Mouse (Mus musculus) liver, embryonic 13.5 days (tissue): ENCODE results near the gene Pkhd1. TPM values are rescaled to one million over a fixed set of nuclear protein-coding genes. Genes with fewer than 3 reads are reported as not detected.

Source experiments
- ATAC-seq: fragments of 200-750 bp; cut with Nextera tagmentation; 2 replicates; pipeline ENCODE4 v1.8.0; 2017; ENCODE audit warnings: low read depth, mild to moderate bottlenecking, moderate number of reproducible peaks, moderate library complexity
- DNase-seq: peaks from one replicate; pipeline ENCODE4 v3.0.0; 2022
- H3K27ac ChIP-seq: fragments of 300-500 bp; sonication (generic); 2 replicates; pipeline ENCODE4 v1.5.1; 2015; ENCODE audit warnings: moderate library complexity, mild to moderate bottlenecking, inconsistent platforms
- H3K27me3 ChIP-seq: fragments of 300-500 bp; sonication (generic); 2 replicates; pipeline ENCODE4 v1.6.1; 2015; ENCODE audit warnings: mild to moderate bottlenecking, inconsistent platforms
- H3K36me3 ChIP-seq: fragments of 300-500 bp; sonication (generic); 2 replicates; pipeline ENCODE4 v1.6.1; 2015; ENCODE audit warnings: mild to moderate bottlenecking, inconsistent platforms
- H3K4me1 ChIP-seq: fragments of 300-500 bp; sonication (generic); replicated peaks from 2 replicates; pipeline ENCODE4 v1.6.1; 2015; ENCODE audit warnings: inconsistent platforms
- H3K4me2 ChIP-seq: fragments of 300-500 bp; sonication (generic); 2 replicates; pipeline ENCODE4 v1.6.1; 2015; ENCODE audit warnings: inconsistent platforms, mild to moderate bottlenecking, moderate library complexity
- H3K4me3 ChIP-seq: fragments of 300-500 bp; sonication (generic); replicated peaks from 2 replicates; pipeline ENCODE4 v1.5.1; 2015; ENCODE audit warnings: mild to moderate bottlenecking, inconsistent platforms
- H3K9ac ChIP-seq: fragments of 300-500 bp; sonication (generic); 2 replicates; pipeline ENCODE4 v1.6.1; 2015; ENCODE audit warnings: mild to moderate bottlenecking, inconsistent platforms
- H3K9me3 ChIP-seq: fragments of 300-500 bp; sonication (generic); replicated peaks from 2 replicates; pipeline ENCODE4 v1.6.1; 2016; ENCODE audit warnings: inconsistent platforms
- WGBS: fragments of 180-500 bp; shearing (Covaris S2); methylation state at CpG from one replicate; pipeline ENCODE4 v1.1.7; 2015; ENCODE audit not compliant: insufficient replicate concordance; 5-methylcytosine and 5-hydroxymethylcytosine counted together
- polyA plus RNA-seq: library from polyadenylated mRNA; unstranded; fragments of >200 nt; fragmentation: Nextera tagmentation; extraction: Ambion mirVana; gene quantifications from 2 replicates; pipeline ENCODE4 v1.2.1, GENCODE M21; 2015

Pkhd1 gene
- polyA plus RNA-seq, 1 experiment from 2014 or later, result 0.10 TPM

GRCm38 (mm10) chr1:20409411-20409967, 208.4 kb downstream of the Pkhd1 start:
- 37% methylated on average over 5 of the region's 5 CpGs for WGBS
- Histone ChIP-seq H3K27me3 (no peaks in the 10 kb centered on the region), H3K4me1 (no peaks in the 10 kb centered on the region), H3K4me3 (no peak overlapping the region), H3K4me2 (no peak overlapping the region), H3K9me3 (0 out of 2 replicates have a peak, but pooled peaks cover 4% of the 10 kb centered on the region), H3K36me3 (no peaks in the 10 kb centered on the region), H3K9ac (no peak overlapping the region), H3K27ac (no peak overlapping the region)
- DNase-seq (no peak), ATAC-seq (no peak)

- Histone ChIP-seq H3K27me3 (no peaks in the 10 kb centered on the region), H3K4me1 (no peaks in the 10 kb centered on the region), H3K9me3 (no peaks in the 10 kb centered on the region), H3K4me3 (no peak overlapping the region), H3K4me2 (no peak overlapping the region), H3K9ac (no peak overlapping the region), H3K27ac (no peak overlapping the region), H3K36me3 (no peaks in the 10 kb centered on the region)
- DNase-seq, result no peak
- ATAC-seq, result no peak
- WGBS, result 45% methylated on average over 4 of the region's 4 CpGs
Observed at GRCm38 (mm10) chr1:20398319-20398718, 219.5 kb downstream of the Pkhd1 start.

DNA sequence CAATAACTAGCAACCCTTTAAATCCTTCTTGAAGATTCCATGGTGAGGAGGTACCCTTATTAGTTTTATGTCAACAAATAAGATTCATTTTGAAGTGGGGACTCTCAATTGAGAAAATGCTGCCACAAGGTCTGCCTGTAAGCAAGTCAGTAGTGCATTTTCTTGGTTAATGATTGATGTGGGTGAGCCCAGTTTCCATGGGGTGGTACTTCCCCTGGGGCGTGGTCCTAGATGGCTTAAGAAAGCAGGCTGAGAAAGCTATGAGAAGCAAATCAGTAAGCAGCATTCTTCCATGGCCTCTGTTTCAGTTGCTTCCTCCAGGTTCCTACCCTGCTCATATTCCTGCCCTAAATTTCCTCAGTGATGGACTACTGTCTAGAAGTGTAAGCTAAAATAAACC, 253.4 kb downstream of the Pkhd1 start:
- Histone ChIP-seq H3K4me2 (no peak overlapping the region), H3K36me3 (no peaks in the 10 kb centered on the region), H3K27ac (no peak overlapping the region), H3K27me3 (no peaks in the 10 kb centered on the region), H3K4me3 (no peak overlapping the region), H3K4me1 (no peaks in the 10 kb centered on the region), H3K9ac (no peak overlapping the region), H3K9me3 (no peaks in the 10 kb centered on the region)
- DNase-seq, result no peak
- 54% methylated on average over 1 of the region's 1 CpGs for WGBS
- no peak for ATAC-seq

DNA sequence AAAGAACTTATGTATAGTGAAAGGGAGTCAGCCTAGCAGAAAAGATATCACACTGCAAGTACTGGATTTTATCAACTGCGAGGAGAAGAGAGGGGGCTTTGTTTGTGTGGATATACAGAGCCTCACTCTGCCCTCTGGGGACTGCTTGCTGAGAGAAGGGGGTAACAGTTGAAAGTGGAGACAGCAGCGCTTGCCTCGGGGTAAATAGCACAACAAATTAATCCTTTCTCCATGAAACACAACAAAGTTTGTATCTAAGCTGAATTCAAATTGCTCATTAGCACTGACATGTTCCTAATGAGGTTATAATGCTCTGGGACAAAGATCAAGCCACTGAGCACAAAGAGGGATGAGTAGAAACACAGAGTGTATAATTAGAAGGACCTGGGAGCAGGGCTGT, 273.2 kb downstream of the Pkhd1 start:
- Histone ChIP-seq H3K9me3 (no peaks in the 10 kb centered on the region), H3K4me2 (no peak overlapping the region), H3K4me3 (no peak overlapping the region), H3K36me3 (no peaks in the 10 kb centered on the region), H3K27ac (no peak overlapping the region), H3K9ac (no peak overlapping the region), H3K27me3 (no peaks in the 10 kb centered on the region), H3K4me1 (no peaks in the 10 kb centered on the region)
- 43% methylated on average over 3 of the region's 3 CpGs for WGBS
- DNase-seq (no peak), ATAC-seq (no peak)

- no peaks in the 10 kb centered on the region for H3K9me3 ChIP-seq
- H3K4me1 ChIP-seq, result no peaks in the 10 kb centered on the region
- H3K27ac ChIP-seq, result no peak overlapping the region
- H3K4me3 ChIP-seq, result no peak overlapping the region
- no peaks in the 10 kb centered on the region for H3K27me3 ChIP-seq
- ATAC-seq, result no peak
- no peak for DNase-seq
- H3K36me3 ChIP-seq, result no peaks in the 10 kb centered on the region
- H3K9ac ChIP-seq, result no peak overlapping the region
- H3K4me2 ChIP-seq, result no peak overlapping the region
- 0% methylated on average over 2 of the region's 2 CpGs for WGBS
Observed at GRCm38 (mm10) chr1:20311485-20311884, 306.4 kb downstream of the Pkhd1 start.

DNA sequence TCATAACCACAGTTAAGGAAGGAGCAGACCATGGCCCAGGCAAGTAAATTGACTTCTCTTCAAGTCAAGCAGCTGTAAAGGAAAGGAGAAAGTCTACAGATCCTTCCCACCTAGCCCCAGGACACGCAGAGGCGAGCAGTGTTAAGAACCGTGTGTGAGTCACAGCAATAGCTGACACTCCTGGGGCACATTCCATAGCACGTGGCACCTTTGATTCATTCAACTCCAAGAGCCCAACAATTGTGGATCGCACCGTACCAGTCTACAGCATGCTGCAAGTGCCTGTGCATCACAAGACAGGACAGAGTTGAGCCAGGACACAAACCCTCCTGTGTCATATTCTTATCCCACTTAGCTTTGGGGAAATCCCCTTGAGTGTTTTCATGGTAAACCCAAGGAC, 306.9 kb downstream of the Pkhd1 start:
- Histone ChIP-seq H3K4me2 (no peak overlapping the region), H3K4me1 (no peaks in the 10 kb centered on the region), H3K27ac (no peak overlapping the region), H3K4me3 (no peak overlapping the region), H3K9ac (no peak overlapping the region), H3K27me3 (no peaks in the 10 kb centered on the region), H3K9me3 (no peaks in the 10 kb centered on the region), H3K36me3 (no peaks in the 10 kb centered on the region)
- DNase-seq, result no peak
- no peak for ATAC-seq
- 53% methylated on average over 6 of the region's 6 CpGs for WGBS

GRCm38 (mm10) chr1:20306116-20306515, 311.7 kb downstream of the Pkhd1 start:
- 55% methylated on average over 3 of the region's 3 CpGs for WGBS
- Histone ChIP-seq H3K9me3 (no peaks in the 10 kb centered on the region; the same call in 1 of the 2 replicates), H3K4me2 (no peak overlapping the region), H3K4me1 (no peaks in the 10 kb centered on the region), H3K27me3 (no peaks in the 10 kb centered on the region), H3K4me3 (no peak overlapping the region), H3K36me3 (no peaks in the 10 kb centered on the region), H3K9ac (no peak overlapping the region), H3K27ac (no peak overlapping the region)
- ATAC-seq (no peak), DNase-seq (no peak)

- no peaks in the 10 kb centered on the region for H3K4me1 ChIP-seq
- no peak overlapping the region for H3K9ac ChIP-seq
- H3K36me3 ChIP-seq, result no peaks in the 10 kb centered on the region
- WGBS, result 59% methylated on average over 6 of the region's 6 CpGs
- no peak overlapping the region for H3K4me2 ChIP-seq
- no peak for DNase-seq
- ATAC-seq, result no peak
- H3K27ac ChIP-seq, result no peak overlapping the region
- no peaks in the 10 kb centered on the region; the same call in 1 of the 2 replicates for H3K9me3 ChIP-seq
- no peak overlapping the region for H3K4me3 ChIP-seq
- no peaks in the 10 kb centered on the region for H3K27me3 ChIP-seq
Observed at GRCm38 (mm10) chr1:20302943-20303578, 314.8 kb downstream of the Pkhd1 start.

DNA sequence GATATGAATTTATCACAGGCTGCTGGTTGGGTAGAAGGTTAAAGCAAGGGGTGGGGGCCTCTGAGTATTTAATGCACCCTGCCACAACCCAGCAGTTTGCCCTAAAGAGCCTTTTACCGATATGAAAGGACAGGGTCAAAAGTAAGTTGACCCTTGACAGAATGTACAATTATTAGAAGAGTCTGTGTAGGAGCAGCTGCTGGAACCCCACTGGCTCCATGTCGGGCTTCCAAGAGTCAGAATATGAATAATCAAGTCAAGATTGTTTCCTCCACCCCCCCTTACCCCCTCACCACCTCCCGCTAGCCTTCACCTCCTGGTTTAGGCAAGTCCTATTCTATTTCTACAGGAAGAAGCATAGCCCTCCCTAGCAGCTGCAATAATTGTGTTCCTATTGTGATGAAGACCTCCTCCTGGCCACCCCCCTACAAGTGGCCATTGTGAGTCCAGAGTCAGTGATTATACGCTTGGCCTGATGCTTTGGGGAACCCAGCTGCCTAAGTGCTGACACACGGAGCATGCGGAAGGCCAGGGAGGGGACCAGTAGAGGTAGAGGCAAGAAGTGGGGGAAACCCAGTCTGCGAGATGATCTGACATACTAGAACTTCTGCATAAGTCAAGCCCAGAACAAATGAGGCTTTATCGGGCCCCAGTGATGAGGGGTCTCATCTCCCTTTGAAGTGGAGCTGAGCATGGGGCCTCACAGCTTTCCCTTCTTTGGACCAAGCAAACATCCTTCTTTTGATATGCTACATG, 315.5 kb downstream of the Pkhd1 start:
- H3K27me3 ChIP-seq, result no peaks in the 10 kb centered on the region
- no peak overlapping the region for H3K4me3 ChIP-seq
- H3K4me1 ChIP-seq, result no peaks in the 10 kb centered on the region
- H3K9ac ChIP-seq, result no peak overlapping the region
- H3K4me2 ChIP-seq, result no peak overlapping the region
- no peaks in the 10 kb centered on the region for H3K36me3 ChIP-seq
- H3K9me3 ChIP-seq, result no peaks in the 10 kb centered on the region; the same call in 1 of the 2 replicates
- 68% methylated on average over 8 of the region's 8 CpGs for WGBS
- DNase-seq (no peak), ATAC-seq (no peak)
- no peak overlapping the region for H3K27ac ChIP-seq

DNA sequence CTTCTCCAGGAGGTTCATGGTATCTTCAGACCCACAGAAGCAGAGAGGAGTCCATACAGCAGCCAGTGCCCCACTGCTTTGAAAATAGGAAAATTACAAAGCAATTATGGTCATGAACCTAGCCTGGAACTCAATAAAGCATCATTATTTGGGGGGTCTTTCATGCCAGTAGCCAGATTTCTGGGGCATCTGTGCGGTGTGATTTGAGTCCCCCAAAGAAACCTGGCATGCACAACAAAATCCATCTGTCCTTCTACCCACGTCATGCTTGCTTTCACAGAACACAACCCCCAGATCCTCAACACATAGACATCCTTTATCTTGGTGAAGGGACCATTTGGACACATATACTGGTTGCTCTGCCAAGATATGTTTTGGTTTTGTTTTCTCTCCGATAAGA, 316.2 kb downstream of the Pkhd1 start:
- H3K36me3 ChIP-seq, result no peaks in the 10 kb centered on the region
- ATAC-seq (no peak), DNase-seq (no peak)
- WGBS, result 70% methylated on average over 3 of the region's 3 CpGs
- H3K4me3 ChIP-seq, result no peak overlapping the region
- no peaks in the 10 kb centered on the region; the same call in 1 of the 2 replicates for H3K9me3 ChIP-seq
- H3K9ac ChIP-seq, result no peak overlapping the region
- H3K4me2 ChIP-seq, result no peak overlapping the region
- H3K27me3 ChIP-seq, result no peaks in the 10 kb centered on the region
- H3K4me1 ChIP-seq, result no peaks in the 10 kb centered on the region
- H3K27ac ChIP-seq, result no peak overlapping the region

GRCm38 (mm10) chr1:20288696-20289095, 329.2 kb downstream of the Pkhd1 start:
- no peak overlapping the region for H3K9ac ChIP-seq
- H3K4me2 ChIP-seq, result no peak overlapping the region
- no peaks in the 10 kb centered on the region for H3K27me3 ChIP-seq
- 64% methylated on average over 1 of the region's 1 CpGs for WGBS
- no peaks in the 10 kb centered on the region for H3K4me1 ChIP-seq
- H3K36me3 ChIP-seq, result no peaks in the 10 kb centered on the region
- DNase-seq (no peak), ATAC-seq (no peak)
- 0 out of 2 replicates have a peak, but pooled peaks cover 4% of the 10 kb centered on the region for H3K9me3 ChIP-seq
- no peak overlapping the region for H3K4me3 ChIP-seq
- H3K27ac ChIP-seq, result no peak overlapping the region
